Mouse (Mus musculus): Measurements from ENCODE around the gene Abca14. TPM values are rescaled to one million over a fixed set of nuclear protein-coding genes. Genes with fewer than 3 reads are reported as not detected.

Gene Abca14
- polyA plus RNA-seq (2015; fragmentation: Nextera tagmentation; extraction: Ambion mirVana), result not detected in 2 replicates

DNA sequence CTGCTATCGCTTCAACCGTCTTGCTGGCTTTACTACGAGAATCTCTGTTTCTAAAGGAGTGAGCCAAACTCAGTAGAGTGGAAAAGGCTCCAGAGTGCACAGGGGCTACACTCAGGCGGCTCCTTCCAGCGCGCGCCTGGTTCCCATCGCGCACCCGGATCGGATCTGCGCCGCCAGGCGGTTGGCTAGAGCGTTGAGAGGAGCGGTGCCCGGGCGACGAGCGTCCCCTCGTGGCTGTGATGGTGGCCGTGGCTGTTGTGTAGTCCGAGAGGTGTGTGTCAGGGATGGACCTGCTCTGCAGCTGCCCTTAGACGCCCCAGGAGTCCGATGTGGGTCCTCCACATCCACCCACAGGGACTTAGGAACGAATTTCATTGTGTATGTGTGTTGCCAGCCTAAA is at the start of gene Abca14:
Gene Abca14, plus strand, starts transcription at position 173 of the 400 bp plus-strand sequence.
- Histone ChIP-seq H3K4me2 (0 out of 2 replicates have a peak within 1 kb of the TSS, but pooled peaks have one; percentile 19), H3K36me3 (no peaks in the 10 kb centered on the region), H3K27me3 (peaks cover 36% of the 10 kb centered on the region), H3K4me1 (peaks cover 8% of the 10 kb centered on the region), H3K4me3 (no peak within 1 kb of the TSS), H3K9ac (no peak within 1 kb of the TSS), H3K9me3 (no peaks in the 10 kb centered on the region), H3K27ac (no peak within 1 kb of the TSS)
- 4% methylated on average over 26 of the region's 26 CpGs for WGBS
- ATAC-seq (ENCODE audit: insufficient number of reproducible peaks, low FRiP score, low TSS enrichment, low read depth), result peak; percentile 50; the same call in 1 of the 2 replicates

GRCm38 (mm10) chr7:120156841-120157409 is 46.8 kb upstream of the Abca14 start:
- no peak overlapping the region for H3K9ac ChIP-seq
- no peaks in the 10 kb centered on the region for H3K36me3 ChIP-seq
- no peaks in the 10 kb centered on the region for H3K27me3 ChIP-seq
- no peaks in the 10 kb centered on the region for H3K9me3 ChIP-seq
- H3K4me3 ChIP-seq, result no peak overlapping the region
- no peak for ATAC-seq (ENCODE audit: insufficient number of reproducible peaks, low FRiP score, low TSS enrichment, low read depth)
- no peaks in the 10 kb centered on the region for H3K4me1 ChIP-seq
- 9% methylated on average over 2 of the region's 2 CpGs for WGBS
- no peak overlapping the region for H3K4me2 ChIP-seq
- no peak overlapping the region for H3K27ac ChIP-seq

GRCm38 (mm10) chr7:120157575-120158061 is 46.1 kb upstream of the Abca14 start:
- H3K36me3 ChIP-seq, result no peaks in the 10 kb centered on the region
- no peaks in the 10 kb centered on the region for H3K4me1 ChIP-seq
- H3K27me3 ChIP-seq, result no peaks in the 10 kb centered on the region
- no peak overlapping the region for H3K9ac ChIP-seq
- no peak overlapping the region for H3K4me2 ChIP-seq
- no peak overlapping the region for H3K4me3 ChIP-seq
- no peaks in the 10 kb centered on the region for H3K9me3 ChIP-seq
- WGBS, result 32% methylated on average over 5 of the region's 5 CpGs
- H3K27ac ChIP-seq, result no peak overlapping the region
- no peak for ATAC-seq (ENCODE audit: insufficient number of reproducible peaks, low FRiP score, low TSS enrichment, low read depth)

DNA sequence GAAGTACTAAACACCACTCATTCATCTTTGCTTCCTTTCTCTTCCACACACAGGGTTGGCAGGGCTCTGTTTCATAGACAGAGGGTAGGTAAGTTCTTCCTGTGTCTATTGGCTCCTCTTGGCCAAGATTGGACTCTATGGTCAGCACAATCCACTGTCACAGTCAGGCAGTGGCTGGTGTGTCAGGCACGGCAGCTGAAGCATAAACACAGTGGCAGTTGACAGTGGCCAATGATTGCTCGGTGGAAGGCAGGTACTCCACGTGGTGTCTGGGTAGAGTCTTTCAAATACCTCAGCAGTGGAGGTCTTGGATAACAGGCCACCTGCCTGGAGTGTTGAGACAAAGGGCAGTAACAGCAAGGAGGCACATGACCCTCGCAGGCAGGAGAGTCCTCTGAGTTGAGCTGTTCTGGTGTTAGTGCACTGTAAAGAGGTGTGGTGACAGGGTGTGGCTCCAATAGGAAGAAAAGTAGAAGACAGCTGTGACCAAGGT is 45.6 kb upstream of the Abca14 start:
- Histone ChIP-seq H3K4me2 (no peak overlapping the region), H3K27me3 (no peaks in the 10 kb centered on the region), H3K4me3 (no peak overlapping the region), H3K9ac (no peak overlapping the region), H3K9me3 (no peaks in the 10 kb centered on the region), H3K36me3 (no peaks in the 10 kb centered on the region), H3K27ac (no peak overlapping the region), H3K4me1 (no peaks in the 10 kb centered on the region)
- no peak for ATAC-seq (ENCODE audit: insufficient number of reproducible peaks, low FRiP score, low TSS enrichment, low read depth)
- WGBS, result 23% methylated on average over 4 of the region's 4 CpGs

GRCm38 (mm10) chr7:120163581-120164251 is 40.0 kb upstream of the Abca14 start:
- no peak overlapping the region for H3K4me3 ChIP-seq
- no peak for ATAC-seq (ENCODE audit: insufficient number of reproducible peaks, low FRiP score, low TSS enrichment, low read depth)
- no peak overlapping the region for H3K4me2 ChIP-seq
- no peaks in the 10 kb centered on the region for H3K27me3 ChIP-seq
- no peaks in the 10 kb centered on the region for H3K9me3 ChIP-seq
- 75% methylated on average over 11 of the region's 11 CpGs for WGBS
- no peak overlapping the region for H3K27ac ChIP-seq
- H3K9ac ChIP-seq, result no peak overlapping the region
- no peaks in the 10 kb centered on the region for H3K36me3 ChIP-seq
- no peaks in the 10 kb centered on the region for H3K4me1 ChIP-seq

DNA sequence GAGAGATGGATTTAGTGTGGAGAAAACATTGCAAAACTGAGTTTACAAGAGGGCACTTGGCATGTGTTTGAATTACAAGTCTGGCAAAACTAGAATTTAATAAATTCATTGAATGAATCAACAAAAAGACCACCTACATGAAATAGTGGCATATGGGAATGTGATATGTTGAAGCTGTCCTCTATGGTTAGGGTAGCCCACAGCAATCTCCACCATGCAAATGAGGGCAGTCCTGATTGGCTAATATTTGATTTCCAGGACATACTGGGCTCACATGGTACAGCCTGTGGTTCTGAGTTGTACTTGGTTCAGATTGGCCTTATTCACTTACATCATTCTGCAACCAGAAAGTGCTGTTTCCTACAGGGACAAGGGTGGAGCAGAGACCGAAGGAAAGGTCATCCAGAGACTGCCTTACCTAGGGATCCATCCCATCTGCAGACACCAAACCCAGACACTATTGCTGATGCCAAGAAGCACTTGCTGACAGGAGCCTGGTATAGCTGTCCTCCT is 31.5 kb upstream of the Abca14 start:
- Histone ChIP-seq H3K27ac (no peak overlapping the region), H3K4me2 (no peak overlapping the region), H3K36me3 (no peaks in the 10 kb centered on the region), H3K4me3 (no peak overlapping the region), H3K9ac (no peak overlapping the region), H3K9me3 (no peaks in the 10 kb centered on the region), H3K4me1 (no peaks in the 10 kb centered on the region), H3K27me3 (no peaks in the 10 kb centered on the region)
- WGBS, result 90% methylated on average over 1 of the region's 1 CpGs
- no peak for ATAC-seq (ENCODE audit: insufficient number of reproducible peaks, low FRiP score, low TSS enrichment, low read depth)

- no peaks in the 10 kb centered on the region for H3K9me3 ChIP-seq
- no peaks in the 10 kb centered on the region for H3K36me3 ChIP-seq
- ATAC-seq (ENCODE audit: insufficient number of reproducible peaks, low FRiP score, low TSS enrichment, low read depth), result no peak
- H3K4me2 ChIP-seq, result no peak within 1 kb of the TSS
- no peak within 1 kb of the TSS for H3K9ac ChIP-seq
- WGBS, result 86% methylated on average over 10 of the region's 10 CpGs
- no peak within 1 kb of the TSS for H3K4me3 ChIP-seq
- no peaks in the 10 kb centered on the region for H3K4me1 ChIP-seq
- no peaks in the 10 kb centered on the region for H3K27me3 ChIP-seq
- no peak within 1 kb of the TSS for H3K27ac ChIP-seq
Observed at GRCm38 (mm10) chr7:120173603-120174244, 30.0 kb upstream of the Abca14 start, which contains the start of gene Anks4b. Gene Anks4b, plus strand, starts transcription at chr7:120173858.

GRCm38 (mm10) chr7:120174723-120175504 is 28.8 kb upstream of the Abca14 start:
- Histone ChIP-seq H3K36me3 (no peaks in the 10 kb centered on the region), H3K27ac (no peak overlapping the region), H3K4me3 (no peak overlapping the region), H3K4me1 (no peaks in the 10 kb centered on the region), H3K4me2 (no peak overlapping the region), H3K27me3 (no peaks in the 10 kb centered on the region), H3K9ac (no peak overlapping the region), H3K9me3 (no peaks in the 10 kb centered on the region)
- no peak for ATAC-seq (ENCODE audit: insufficient number of reproducible peaks, low FRiP score, low TSS enrichment, low read depth)
- WGBS, result 75% methylated on average over 11 of the region's 11 CpGs

- H3K4me3 ChIP-seq, result no peak overlapping the region
- WGBS, result 77% methylated on average over 3 of the region's 3 CpGs
- H3K9ac ChIP-seq, result no peak overlapping the region
- H3K4me1 ChIP-seq, result no peaks in the 10 kb centered on the region
- H3K27ac ChIP-seq, result no peak overlapping the region
- no peaks in the 10 kb centered on the region for H3K27me3 ChIP-seq
- no peaks in the 10 kb centered on the region for H3K9me3 ChIP-seq
- H3K4me2 ChIP-seq, result no peak overlapping the region
- no peaks in the 10 kb centered on the region for H3K36me3 ChIP-seq
- no peak for ATAC-seq (ENCODE audit: insufficient number of reproducible peaks, low FRiP score, low TSS enrichment, low read depth)
Observed at GRCm38 (mm10) chr7:120177611-120178010, 26.1 kb upstream of the Abca14 start.

DNA sequence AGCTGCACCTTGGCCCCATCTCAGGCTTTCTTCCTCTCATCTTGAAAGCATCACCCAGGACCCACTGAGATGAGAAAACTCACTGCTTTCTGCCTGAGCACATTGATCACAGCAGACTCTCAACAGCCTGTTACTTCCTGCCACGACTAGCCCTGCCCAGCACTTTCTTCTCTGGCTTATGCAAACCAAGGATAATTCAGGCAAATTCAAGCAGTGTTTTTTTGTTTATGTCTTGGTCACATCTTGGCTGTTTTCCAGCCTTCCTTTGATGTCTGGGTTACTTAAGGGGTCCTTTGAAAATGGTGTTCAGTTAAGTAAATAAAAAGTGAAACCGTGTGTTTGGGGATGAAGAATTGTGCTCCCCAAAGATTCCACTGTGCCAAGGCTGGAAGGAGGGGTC is 24.8 kb upstream of the Abca14 start:
- Histone ChIP-seq H3K4me3 (no peak overlapping the region), H3K4me2 (no peak overlapping the region), H3K27ac (no peak overlapping the region), H3K9me3 (no peaks in the 10 kb centered on the region), H3K36me3 (no peaks in the 10 kb centered on the region), H3K9ac (no peak overlapping the region), H3K27me3 (no peaks in the 10 kb centered on the region), H3K4me1 (no peaks in the 10 kb centered on the region)
- ATAC-seq (ENCODE audit: insufficient number of reproducible peaks, low FRiP score, low TSS enrichment, low read depth), result no peak
- 8% methylated on average over 2 of the region's 2 CpGs for WGBS

GRCm38 (mm10) chr7:120180547-120180946 is 23.2 kb upstream of the Abca14 start:
- Histone ChIP-seq H3K4me3 (no peak overlapping the region), H3K4me2 (no peak overlapping the region), H3K27ac (no peak overlapping the region), H3K9me3 (no peaks in the 10 kb centered on the region), H3K4me1 (no peaks in the 10 kb centered on the region), H3K36me3 (no peaks in the 10 kb centered on the region), H3K27me3 (no peaks in the 10 kb centered on the region), H3K9ac (no peak overlapping the region)
- no peak for ATAC-seq (ENCODE audit: insufficient number of reproducible peaks, low FRiP score, low TSS enrichment, low read depth)
- 73% methylated on average over 5 of the region's 5 CpGs for WGBS
